Mouse (Mus musculus) forebrain, embryonic 13.5 days (tissue): ENCODE measurements around the gene Zbtb2. TPM values are rescaled to one million over a fixed set of nuclear protein-coding genes. Genes with fewer than 3 reads are reported as not detected.

Experiments
- ATAC-seq: fragments of 200-750 bp; cut with Nextera tagmentation; 2 replicates; pipeline ENCODE4 v1.8.0; 2017
- H3K27ac ChIP-seq: fragments of 300-500 bp; sonication (generic); 2 replicates; pipeline ENCODE4 v1.5.1; 2015; ENCODE audit warnings: inconsistent platforms, mild to moderate bottlenecking, moderate library complexity
- H3K27me3 ChIP-seq: fragments of 300-500 bp; sonication (generic); 2 replicates; pipeline ENCODE4 v1.6.1; 2015; ENCODE audit warnings: mild to moderate bottlenecking, inconsistent platforms
- H3K36me3 ChIP-seq: fragments of 300-500 bp; sonication (generic); 2 replicates; pipeline ENCODE4 v1.6.1; 2015; ENCODE audit warnings: mild to moderate bottlenecking, inconsistent platforms; ENCODE audit not compliant: poor library complexity, severe bottlenecking
- H3K4me1 ChIP-seq: fragments of 300-500 bp; sonication (generic); 2 replicates; pipeline ENCODE4 v1.6.1; 2015; ENCODE audit warnings: inconsistent platforms
- H3K4me2 ChIP-seq: fragments of 300-500 bp; sonication (generic); 2 replicates; pipeline ENCODE4 v1.6.1; 2015; ENCODE audit warnings: inconsistent platforms, mild to moderate bottlenecking, moderate library complexity
- H3K4me3 ChIP-seq: fragments of 300-500 bp; sonication (generic); 2 replicates; pipeline ENCODE4 v1.5.1; 2015; ENCODE audit warnings: mild to moderate bottlenecking, inconsistent platforms
- H3K9ac ChIP-seq: fragments of 300-500 bp; sonication (generic); 2 replicates; pipeline ENCODE4 v1.6.1; 2015; ENCODE audit warnings: mild to moderate bottlenecking, inconsistent platforms
- H3K9me3 ChIP-seq: fragments of 300-500 bp; sonication (generic); replicated peaks from 2 replicates; pipeline ENCODE4 v1.6.1; 2016; ENCODE audit warnings: inconsistent platforms
- WGBS: fragments of 180-500 bp; shearing (Covaris S2); methylation state at CpG from one replicate; pipeline ENCODE4 v1.1.7; 2015; 5-methylcytosine and 5-hydroxymethylcytosine counted together
- polyA plus RNA-seq: library from polyadenylated mRNA; unstranded; fragments of >200 nt; fragmentation: Nextera tagmentation; extraction: Ambion mirVana; gene quantifications from 2 replicates; pipeline ENCODE4 v1.2.1, GENCODE M21; 2015

Gene Zbtb2
- polyA plus RNA-seq, 1 experiment from 2014 or later, result 17.6 TPM

DNA sequence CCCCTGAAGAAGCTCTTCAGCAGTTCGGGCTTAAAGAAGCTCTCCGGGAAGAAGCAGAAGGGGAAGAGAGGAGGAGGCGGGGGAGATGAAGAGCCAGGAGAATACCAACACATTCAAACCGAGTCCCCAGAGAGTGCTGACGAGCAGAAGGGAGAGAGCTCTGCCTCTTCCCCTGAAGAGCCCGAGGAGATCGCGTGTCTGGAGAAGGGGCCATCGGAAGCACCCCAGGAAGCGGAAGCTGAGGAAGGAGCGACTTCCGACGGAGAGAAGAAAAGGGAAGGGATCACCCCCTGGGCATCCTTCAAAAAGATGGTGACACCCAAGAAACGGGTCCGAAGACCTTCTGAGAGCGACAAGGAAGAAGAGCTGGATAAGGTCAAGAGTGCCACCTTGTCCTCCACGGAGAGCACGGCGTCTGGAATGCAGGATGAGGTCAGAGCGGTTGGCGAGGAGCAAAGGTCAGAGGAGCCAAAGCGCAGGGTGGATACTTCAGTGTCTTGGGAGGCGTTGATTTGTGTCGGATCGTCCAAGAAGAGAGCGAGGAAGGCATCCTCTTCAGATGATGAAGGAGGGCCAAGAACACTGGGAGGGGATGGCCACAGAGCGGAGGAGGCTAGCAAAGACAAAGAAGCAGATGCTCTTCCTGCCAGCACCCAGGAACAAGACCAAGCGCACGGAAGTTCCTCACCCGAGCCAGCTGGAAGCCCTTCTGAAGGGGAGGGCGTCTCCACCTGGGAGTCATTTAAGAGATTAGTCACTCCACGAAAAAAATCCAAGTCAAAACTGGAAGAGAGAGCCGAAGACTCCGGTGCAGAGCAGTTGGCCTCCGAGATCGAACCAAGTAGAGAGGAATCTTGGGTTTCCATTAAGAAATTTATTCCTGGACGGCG lies 33.3 kb downstream of the Zbtb2 start:
- no peaks in the 10 kb centered on the region for H3K4me1 ChIP-seq
- 94% methylated on average over 38 of the region's 38 CpGs for WGBS
- no peaks in the 10 kb centered on the region for H3K9me3 ChIP-seq
- H3K27ac ChIP-seq, result no peak overlapping the region
- no peak overlapping the region for H3K9ac ChIP-seq
- H3K36me3 ChIP-seq, result peaks cover 24% of the 10 kb centered on the region
- no peak for ATAC-seq
- H3K27me3 ChIP-seq, result no peaks in the 10 kb centered on the region
- no peak overlapping the region for H3K4me3 ChIP-seq
- no peak overlapping the region for H3K4me2 ChIP-seq

DNA sequence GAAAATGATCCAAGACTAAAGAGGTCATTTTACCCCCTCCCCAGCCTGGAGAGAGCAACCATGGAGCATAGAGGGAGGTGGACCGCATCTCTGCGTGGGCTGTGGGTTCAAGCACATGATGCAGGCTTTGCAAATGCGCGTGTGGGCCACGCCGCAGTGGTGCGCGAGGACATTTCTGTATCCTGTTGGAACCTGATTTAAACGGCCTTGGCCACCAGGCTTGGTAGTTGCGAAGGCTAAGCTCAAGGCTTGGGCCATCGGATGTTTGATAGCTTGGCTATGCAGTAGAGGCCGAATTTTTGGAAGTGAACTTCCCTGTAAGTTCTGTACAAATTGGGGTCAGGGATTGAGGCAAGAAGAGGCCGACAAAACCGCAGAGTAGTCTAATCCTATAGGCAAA lies 40.3 kb downstream of the Zbtb2 start:
- Histone ChIP-seq H3K4me3 (no peak overlapping the region), H3K4me2 (no peak overlapping the region), H3K27me3 (no peaks in the 10 kb centered on the region), H3K36me3 (no peaks in the 10 kb centered on the region), H3K9me3 (no peaks in the 10 kb centered on the region), H3K9ac (no peak overlapping the region), H3K4me1 (peaks cover 6% of the 10 kb centered on the region; the same call in 1 of the 2 replicates), H3K27ac (no peak overlapping the region)
- 97% methylated on average over 14 of the region's 14 CpGs for WGBS
- peak; percentile 14 for ATAC-seq

DNA sequence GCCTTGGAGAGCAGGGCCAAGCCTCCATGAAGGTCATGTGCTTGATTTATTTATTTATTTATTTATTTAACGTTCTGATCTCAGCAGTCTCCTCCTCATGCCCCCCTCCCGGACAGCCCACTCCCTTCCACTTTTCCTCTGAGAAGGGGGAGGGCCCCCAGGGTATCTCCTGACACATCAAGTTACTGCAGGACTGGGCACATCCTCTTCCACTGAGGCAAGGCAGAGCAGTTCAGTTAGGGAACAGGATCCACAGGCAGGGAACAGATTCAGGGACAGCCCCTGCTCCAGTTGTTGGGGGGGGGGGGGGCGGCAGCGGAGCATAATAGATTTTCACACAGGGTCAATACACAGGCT lies 40.8 kb downstream of the Zbtb2 start:
- peak; percentile 62 for ATAC-seq
- no peaks in the 10 kb centered on the region for H3K9me3 ChIP-seq
- no peak overlapping the region for H3K9ac ChIP-seq
- no peaks in the 10 kb centered on the region for H3K27me3 ChIP-seq
- H3K4me2 ChIP-seq, result peak overlapping the region; percentile 59
- H3K4me1 ChIP-seq, result peaks cover 6% of the 10 kb centered on the region; the same call in 1 of the 2 replicates
- no peaks in the 10 kb centered on the region for H3K36me3 ChIP-seq
- no peak overlapping the region for H3K4me3 ChIP-seq
- no peak overlapping the region for H3K27ac ChIP-seq
- 69% methylated on average over 4 of the region's 4 CpGs for WGBS

DNA sequence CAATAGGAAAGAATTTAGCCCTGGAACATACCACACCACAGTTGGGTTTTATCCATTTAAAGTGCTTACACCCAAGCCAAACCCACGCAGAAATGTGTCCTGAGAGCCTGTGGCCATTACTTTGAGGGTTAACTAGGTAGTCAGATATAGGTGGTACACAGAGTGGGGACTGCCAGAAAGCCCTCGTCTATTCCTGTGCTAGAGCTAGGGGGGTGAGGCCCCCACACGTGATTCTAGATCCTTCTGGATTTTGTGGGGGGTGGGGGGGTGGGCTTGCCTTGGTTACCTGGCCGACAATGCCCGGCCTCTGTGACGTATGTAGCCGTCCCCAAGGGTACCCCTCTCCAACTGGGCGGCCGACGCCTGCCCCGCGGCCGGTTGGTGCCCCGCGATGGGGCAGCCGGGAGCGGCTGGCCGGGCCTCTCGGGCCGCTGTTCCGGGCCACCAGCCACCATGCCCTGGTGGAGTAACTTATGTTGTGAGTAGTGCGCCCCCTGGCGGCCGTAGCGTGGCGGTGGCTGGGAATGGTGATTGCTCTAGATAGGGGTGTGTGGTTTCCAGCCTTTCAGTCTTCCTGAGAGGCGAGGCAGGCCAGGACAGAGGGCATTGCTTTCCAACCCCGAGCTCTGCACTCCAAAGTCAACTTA lies 41.3 kb downstream of the Zbtb2 start:
- Histone ChIP-seq H3K36me3 (no peaks in the 10 kb centered on the region), H3K27me3 (no peaks in the 10 kb centered on the region), H3K4me3 (peak overlapping the region; percentile 29), H3K4me1 (peaks cover 6% of the 10 kb centered on the region; the same call in 1 of the 2 replicates), H3K9me3 (no peaks in the 10 kb centered on the region), H3K27ac (no peak overlapping the region), H3K9ac (peak overlapping the region; percentile 26; the same call in 1 of the 2 replicates), H3K4me2 (peak overlapping the region; percentile 59)
- peak; percentile 86 for ATAC-seq
- 5% methylated on average over 28 of the region's 28 CpGs for WGBS

DNA sequence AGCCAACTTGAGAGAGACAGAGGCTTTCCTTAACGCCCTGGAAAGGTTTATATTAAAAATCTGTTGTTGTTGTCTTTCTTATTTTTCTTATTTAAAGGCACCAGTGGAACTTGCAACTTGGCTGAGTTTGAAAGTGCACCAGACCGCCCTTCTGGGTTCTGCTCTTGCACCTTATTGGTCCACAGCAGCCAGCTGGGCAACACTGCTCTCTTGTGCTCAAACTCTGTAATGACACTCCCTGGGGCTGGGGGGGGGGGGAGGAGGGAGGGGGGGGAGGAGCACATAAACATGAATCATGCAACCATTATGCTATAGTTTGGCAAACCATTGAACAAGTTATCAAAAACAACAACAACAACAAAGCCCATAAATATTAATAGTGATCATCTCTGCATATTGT lies 46.5 kb downstream of the Zbtb2 start:
- H3K36me3 ChIP-seq, result no peaks in the 10 kb centered on the region
- WGBS, result 8% methylated on average over 2 of the region's 2 CpGs
- H3K9ac ChIP-seq, result no peak overlapping the region
- no peaks in the 10 kb centered on the region for H3K27me3 ChIP-seq
- no peak; the same call in 1 of the 2 replicates for ATAC-seq
- H3K4me1 ChIP-seq, result 0 out of 2 replicates have a peak, but pooled peaks cover under 1% of the 10 kb centered on the region
- H3K4me2 ChIP-seq, result no peak overlapping the region
- H3K27ac ChIP-seq, result no peak overlapping the region
- H3K4me3 ChIP-seq, result no peak overlapping the region
- no peaks in the 10 kb centered on the region for H3K9me3 ChIP-seq

DNA sequence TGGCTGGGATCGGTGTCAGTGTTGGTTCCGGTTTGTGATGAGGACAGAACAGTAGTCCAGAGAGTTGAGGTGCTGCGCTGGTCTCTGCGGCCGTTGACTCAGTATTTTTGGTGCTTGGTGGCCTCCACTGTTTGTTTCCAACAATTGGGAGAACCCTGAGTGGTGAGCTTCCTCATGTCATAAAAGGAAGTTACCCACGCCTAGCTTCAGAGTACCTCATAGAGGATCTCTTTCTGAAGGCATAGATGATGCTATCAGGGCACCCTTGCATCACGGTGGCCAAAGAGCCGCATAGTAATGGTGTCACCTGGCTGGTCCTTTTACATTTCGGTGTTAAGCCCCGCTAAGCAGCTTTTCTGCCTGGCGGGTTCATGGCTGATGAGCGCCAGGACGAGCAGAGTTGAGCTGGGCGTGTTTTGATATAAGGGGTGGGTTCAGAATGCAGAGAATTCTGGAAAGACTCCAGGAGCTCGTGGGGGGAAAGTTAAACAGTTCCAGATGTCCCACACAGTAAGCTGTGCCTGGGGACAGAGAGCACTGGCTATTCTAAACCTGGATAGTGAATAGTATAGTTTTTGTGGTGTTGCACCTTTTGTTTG lies 48.9 kb downstream of the Zbtb2 start:
- WGBS, result 57% methylated on average over 15 of the region's 15 CpGs
- no peaks in the 10 kb centered on the region for H3K36me3 ChIP-seq
- H3K27ac ChIP-seq, result no peak overlapping the region
- no peak for ATAC-seq
- no peaks in the 10 kb centered on the region for H3K9me3 ChIP-seq
- no peak overlapping the region for H3K4me3 ChIP-seq
- no peak overlapping the region for H3K9ac ChIP-seq
- H3K27me3 ChIP-seq, result peaks cover 11% of the 10 kb centered on the region; the same call in 1 of the 2 replicates
- no peak overlapping the region for H3K4me2 ChIP-seq
- peaks cover 9% of the 10 kb centered on the region for H3K4me1 ChIP-seq

DNA sequence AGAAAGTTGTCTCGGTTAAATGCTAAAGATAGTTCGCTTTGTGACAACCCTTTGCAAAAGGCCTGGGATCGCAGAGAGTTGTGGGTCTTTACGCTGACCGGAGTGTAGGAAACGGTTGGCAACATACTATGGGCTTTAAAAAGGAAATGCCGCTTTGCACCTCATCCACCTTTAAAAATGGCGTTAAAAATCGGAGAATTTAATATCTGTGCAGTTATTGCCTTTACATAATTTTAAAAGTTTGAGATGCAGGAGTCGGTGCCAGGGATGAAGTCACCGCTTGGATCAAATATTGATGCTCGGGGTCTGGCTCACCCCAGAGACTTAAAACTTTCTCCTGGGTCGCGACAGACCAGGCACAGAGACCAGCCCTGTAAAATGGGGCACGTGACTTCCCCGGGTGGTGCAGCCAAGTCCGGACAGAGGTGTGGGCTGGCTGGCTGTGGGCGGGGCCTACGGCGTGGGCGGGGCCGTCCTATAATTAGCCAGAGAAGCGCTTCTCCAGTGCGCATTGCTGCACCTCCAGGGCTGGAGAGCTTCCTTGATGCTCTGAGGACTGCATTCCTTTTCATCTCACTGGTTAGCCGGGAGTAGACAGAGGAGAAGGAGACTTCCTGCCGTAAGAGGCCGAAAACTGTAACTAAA lies 53.7 kb downstream of the Zbtb2 start:
- Histone ChIP-seq H3K27me3 (peaks cover 11% of the 10 kb centered on the region; the same call in 1 of the 2 replicates), H3K9me3 (no peaks in the 10 kb centered on the region), H3K27ac (no peak overlapping the region), H3K36me3 (no peaks in the 10 kb centered on the region), H3K4me3 (peak overlapping the region; percentile 29), H3K9ac (peak overlapping the region; percentile 43; the same call in 1 of the 2 replicates), H3K4me1 (peaks cover 17% of the 10 kb centered on the region), H3K4me2 (peak overlapping the region; percentile 63)
- peak; percentile 88 for ATAC-seq
- WGBS, result 8% methylated on average over 27 of the region's 27 CpGs

DNA sequence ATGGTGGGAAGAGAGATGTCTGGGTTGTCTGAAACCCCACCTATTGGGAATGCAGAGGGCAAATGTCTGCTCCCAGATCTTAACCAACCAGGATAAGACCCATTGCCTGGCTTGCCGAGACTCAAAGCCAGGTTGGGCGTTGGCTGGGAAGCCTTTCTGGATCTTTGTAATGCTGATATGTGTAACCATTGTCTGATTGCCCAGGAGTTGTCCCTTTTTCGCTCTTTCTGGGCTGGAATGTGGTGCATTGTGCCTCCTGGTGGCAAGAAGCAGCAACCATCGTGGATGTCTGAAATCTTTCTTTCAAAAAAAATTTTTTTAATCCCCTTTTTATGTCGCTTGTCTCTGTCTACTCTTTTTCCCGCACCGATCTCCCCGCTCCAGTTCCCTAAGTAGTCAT lies 54.6 kb downstream of the Zbtb2 start:
- 0 out of 2 replicates have a peak, but pooled peaks have one; percentile 34 for ATAC-seq
- Histone ChIP-seq H3K9me3 (no peaks in the 10 kb centered on the region), H3K4me1 (peaks cover 17% of the 10 kb centered on the region), H3K27me3 (peaks cover 11% of the 10 kb centered on the region; the same call in 1 of the 2 replicates), H3K9ac (no peak overlapping the region), H3K36me3 (no peaks in the 10 kb centered on the region), H3K4me2 (peak overlapping the region; percentile 63), H3K27ac (no peak overlapping the region), H3K4me3 (no peak overlapping the region)
- 5% methylated on average over 8 of the region's 8 CpGs for WGBS

DNA sequence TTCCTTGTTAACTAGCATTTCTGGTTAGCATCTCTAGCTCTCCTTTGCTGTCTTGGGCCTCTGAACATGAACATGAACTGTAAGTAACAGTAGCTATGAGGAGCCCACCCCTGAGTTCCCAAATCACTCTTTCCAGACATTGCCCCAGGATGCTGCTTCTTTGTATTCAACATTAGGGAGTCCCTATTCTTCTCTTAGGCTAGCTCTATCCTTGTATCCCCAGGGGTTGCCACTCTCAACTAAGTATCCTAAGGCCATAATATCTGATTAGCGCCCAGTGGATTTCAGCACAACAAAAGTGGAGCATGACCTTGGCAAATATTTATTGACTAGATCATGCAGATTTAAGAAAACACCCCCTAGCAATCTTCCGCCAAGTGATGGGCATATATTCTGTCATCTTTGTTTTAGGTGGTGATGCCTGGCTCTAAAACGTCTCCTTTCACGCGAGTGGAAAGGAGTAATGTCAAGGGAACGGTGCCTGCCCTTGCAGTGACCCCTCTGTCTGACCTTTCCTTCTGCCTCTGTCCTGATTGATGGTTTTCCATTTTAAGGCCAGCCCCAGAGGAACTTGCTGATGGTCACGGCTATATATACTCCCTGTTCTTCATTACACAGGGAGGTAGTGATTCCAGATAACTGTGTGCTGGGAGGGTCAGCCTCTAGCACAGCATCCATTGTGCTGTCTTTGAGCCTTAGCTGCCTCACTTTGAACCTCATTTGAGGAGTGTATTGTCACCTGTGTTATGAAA lies 55.5 kb downstream of the Zbtb2 start:
- no peak overlapping the region for H3K4me3 ChIP-seq

DNA sequence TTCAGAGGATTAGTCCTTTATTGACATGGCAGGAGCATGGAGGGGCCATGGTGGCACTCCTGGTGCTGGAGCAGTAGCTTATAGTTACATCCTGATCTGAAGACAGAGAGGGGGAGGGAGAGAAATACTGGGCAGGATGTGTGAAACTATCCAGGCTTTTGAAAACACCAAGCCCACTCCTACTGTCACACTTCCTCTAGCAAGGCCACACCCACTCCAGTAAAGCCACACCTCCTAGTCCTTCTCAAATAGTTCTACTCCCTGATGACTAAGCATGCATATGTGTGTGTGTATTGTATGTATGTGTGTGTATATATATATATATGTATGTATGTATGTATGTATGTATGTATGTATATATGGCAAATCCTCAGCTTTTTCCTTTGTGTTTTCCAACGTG lies 60.2 kb downstream of the Zbtb2 start:
- Histone ChIP-seq H3K4me1 (no peaks in the 10 kb centered on the region), H3K4me2 (no peak overlapping the region), H3K4me3 (no peak overlapping the region), H3K9me3 (no peaks in the 10 kb centered on the region; the same call in 1 of the 2 replicates), H3K36me3 (no peaks in the 10 kb centered on the region), H3K27ac (no peak overlapping the region), H3K27me3 (no peaks in the 10 kb centered on the region), H3K9ac (no peak overlapping the region)
- WGBS, result 24% methylated on average over 1 of the region's 1 CpGs
- no peak for ATAC-seq

More for the DNA sequence above, 55.5 kb downstream of the Zbtb2 start:
- Histone ChIP-seq H3K36me3 (no peaks in the 10 kb centered on the region), H3K9ac (no peak overlapping the region), H3K4me2 (no peak overlapping the region), H3K9me3 (no peaks in the 10 kb centered on the region), H3K4me1 (peaks cover 17% of the 10 kb centered on the region), H3K27ac (no peak overlapping the region), H3K27me3 (peaks cover 11% of the 10 kb centered on the region; the same call in 1 of the 2 replicates)
- WGBS, result 76% methylated on average over 7 of the region's 7 CpGs
- no peak for ATAC-seq

DNA sequence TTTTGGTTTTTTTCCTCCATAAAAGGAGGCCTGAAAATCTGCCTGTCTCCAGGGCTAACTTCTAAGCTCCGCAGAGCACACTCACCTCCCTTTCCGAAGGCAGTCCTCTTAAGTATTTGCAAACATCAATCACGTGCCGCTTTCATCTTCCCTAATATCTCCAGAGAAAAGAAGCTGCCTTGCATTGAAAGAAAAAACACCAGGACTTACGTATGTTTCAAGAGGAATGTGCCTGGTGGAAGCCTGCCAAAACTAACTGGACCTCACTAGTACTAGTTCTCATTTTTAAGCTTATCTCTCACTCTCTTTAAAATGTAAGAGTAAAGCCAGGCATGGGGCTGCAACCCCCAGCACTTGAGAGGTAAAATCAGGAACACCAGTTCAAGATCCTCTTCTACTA lies 62.3 kb downstream of the Zbtb2 start:
- no peaks in the 10 kb centered on the region for H3K27me3 ChIP-seq
- H3K4me1 ChIP-seq, result no peaks in the 10 kb centered on the region
- ATAC-seq, result no peak
- no peaks in the 10 kb centered on the region for H3K36me3 ChIP-seq
- no peak overlapping the region for H3K4me2 ChIP-seq
- no peaks in the 10 kb centered on the region; the same call in 1 of the 2 replicates for H3K9me3 ChIP-seq
- no peak overlapping the region for H3K4me3 ChIP-seq
- WGBS, result 77% methylated on average over 5 of the region's 5 CpGs
- H3K9ac ChIP-seq, result no peak overlapping the region
- H3K27ac ChIP-seq, result no peak overlapping the region
